Mouse (Mus musculus) neutrophil, adult 5-6 weeks (primary cell): ENCODE results near the gene Nrxn3. TPM values are rescaled to one million over a fixed set of nuclear protein-coding genes. Genes with fewer than 3 reads are reported as not detected.

Source experiments
- ATAC-seq: fragments of 151-379, 151-347 bp; 2 replicates; pipeline ENCODE4 v1.8.0; 2017; ENCODE audit warnings: mild to moderate bottlenecking, moderate TSS enrichment; ENCODE audit not compliant: insufficient number of reproducible peaks, poor library complexity, low FRiP score, severe bottlenecking; ENCODE audit errors: extremely low read depth
- total RNA-seq: library from RNA; stranded (forward); fragments of 200-1000 nt; gene quantifications from 2 replicates; pipeline ENCODE4 v1.2.3, GENCODE M21; 2017

Gene Nrxn3
- total RNA-seq, 1 experiment from 2014 or later: not detected

- ATAC-seq: no peak
Observed at GRCm38 (mm10) chr12:90217060-90217459, 1494.4 kb downstream of the Nrxn3 start.

GRCm38 (mm10) chr12:90229062-90229461 is 1506.4 kb downstream of the Nrxn3 start:
- no peak for ATAC-seq

GRCm38 (mm10) chr12:90236093-90236492 is 1513.4 kb downstream of the Nrxn3 start:
- ATAC-seq: no peak

GRCm38 (mm10) chr12:90260301-90260700 is 1537.6 kb downstream of the Nrxn3 start:
- ATAC-seq: no peak

GRCm38 (mm10) chr12:90268111-90268510 is 1545.4 kb downstream of the Nrxn3 start:
- ATAC-seq: no peak

- ATAC-seq: no peak
Observed at GRCm38 (mm10) chr12:90270763-90271379, 1548.2 kb downstream of the Nrxn3 start.

GRCm38 (mm10) chr12:90274621-90275236 is 1552.1 kb downstream of the Nrxn3 start:
- ATAC-seq: no peak

GRCm38 (mm10) chr12:90281236-90281635 is 1558.6 kb downstream of the Nrxn3 start:
- ATAC-seq: no peak

GRCm38 (mm10) chr12:90283022-90283421 is 1560.3 kb downstream of the Nrxn3 start:
- no peak for ATAC-seq

- no peak for ATAC-seq
Observed at GRCm38 (mm10) chr12:90302671-90303070, 1580.0 kb downstream of the Nrxn3 start.

GRCm38 (mm10) chr12:90331806-90332205 is 1609.1 kb downstream of the Nrxn3 start:
- no peak for ATAC-seq

GRCm38 (mm10) chr12:90332459-90332858 is 1609.8 kb downstream of the Nrxn3 start:
- no peak for ATAC-seq

GRCm38 (mm10) chr12:90337496-90338228 is 1615.0 kb downstream of the Nrxn3 start:
- no peak for ATAC-seq

GRCm38 (mm10) chr12:90338229-90338557 is 1615.5 kb downstream of the Nrxn3 start:
- ATAC-seq: no peak
